Mouse (Mus musculus) E14TG2a.4 (cell line): Measurements from ENCODE around the gene Zfp865.

Experiments
- CTCF ChIP-seq: conservative IDR thresholded peaks from 2 replicates; pipeline ENCODE4 v1.5.1; 2014; ENCODE audit warnings: low read length
- NANOG ChIP-seq: IDR thresholded peaks from 2 replicates; pipeline ENCODE4 v1.6.1; 2014; ENCODE audit warnings: borderline replicate concordance, low read length, mixed read lengths

DNA sequence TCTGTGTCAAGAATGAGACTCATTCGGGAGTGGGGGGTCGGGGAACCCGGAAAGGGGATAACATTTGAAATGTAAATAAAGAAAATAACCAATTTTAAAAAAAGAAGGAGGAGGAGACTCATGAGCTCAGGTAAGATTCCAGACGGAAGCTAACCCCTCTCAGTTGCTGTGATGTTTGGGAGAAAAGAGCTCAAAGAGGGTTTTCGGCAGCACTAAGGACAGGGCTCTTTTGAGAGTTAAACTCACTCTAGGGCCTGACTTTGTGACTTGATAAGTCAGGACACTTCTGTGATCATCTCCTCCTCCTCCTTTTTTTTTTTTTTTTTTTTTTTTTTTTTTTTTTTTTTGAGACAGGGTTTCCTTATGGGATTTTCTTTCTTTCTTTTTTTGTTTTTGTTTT, 18.8 kb downstream of the Zfp865 start:
- no peak for TF ChIP-seq CTCF
- TF ChIP-seq NANOG = no peak
